Mouse (Mus musculus): ENCODE data around the gene Utp18. TPM values are rescaled to one million over a fixed set of nuclear protein-coding genes. Genes with fewer than 3 reads are reported as not detected.
"Not testable (repeated sequence)": the region's sequence is repeated elsewhere in the genome, so short reads cannot be mapped to it uniquely, and the experiment has no call there.

Utp18 gene
- total RNA-seq (2021): 10 to 100 TPM; 18.5 to 19.3 TPM
- long read RNA-seq, experiment 1, transcript Utp18-201 (14 exons, 2,613 nt): major isoform, 16 of 22 reads
- long read RNA-seq, experiment 1, partial matches to known transcripts: 5 of 22 reads
- long read RNA-seq, experiment 1, other reads (novel, unspliced or antisense): 1 of 22 reads
- long read RNA-seq, experiment 2, transcript Utp18-201 (14 exons, 2,613 nt): major isoform, 46 of 53 reads
- long read RNA-seq, experiment 2, partial matches to known transcripts: 2 of 53 reads
- long read RNA-seq, experiment 2, other reads (novel, unspliced or antisense): 5 of 53 reads

DNA sequence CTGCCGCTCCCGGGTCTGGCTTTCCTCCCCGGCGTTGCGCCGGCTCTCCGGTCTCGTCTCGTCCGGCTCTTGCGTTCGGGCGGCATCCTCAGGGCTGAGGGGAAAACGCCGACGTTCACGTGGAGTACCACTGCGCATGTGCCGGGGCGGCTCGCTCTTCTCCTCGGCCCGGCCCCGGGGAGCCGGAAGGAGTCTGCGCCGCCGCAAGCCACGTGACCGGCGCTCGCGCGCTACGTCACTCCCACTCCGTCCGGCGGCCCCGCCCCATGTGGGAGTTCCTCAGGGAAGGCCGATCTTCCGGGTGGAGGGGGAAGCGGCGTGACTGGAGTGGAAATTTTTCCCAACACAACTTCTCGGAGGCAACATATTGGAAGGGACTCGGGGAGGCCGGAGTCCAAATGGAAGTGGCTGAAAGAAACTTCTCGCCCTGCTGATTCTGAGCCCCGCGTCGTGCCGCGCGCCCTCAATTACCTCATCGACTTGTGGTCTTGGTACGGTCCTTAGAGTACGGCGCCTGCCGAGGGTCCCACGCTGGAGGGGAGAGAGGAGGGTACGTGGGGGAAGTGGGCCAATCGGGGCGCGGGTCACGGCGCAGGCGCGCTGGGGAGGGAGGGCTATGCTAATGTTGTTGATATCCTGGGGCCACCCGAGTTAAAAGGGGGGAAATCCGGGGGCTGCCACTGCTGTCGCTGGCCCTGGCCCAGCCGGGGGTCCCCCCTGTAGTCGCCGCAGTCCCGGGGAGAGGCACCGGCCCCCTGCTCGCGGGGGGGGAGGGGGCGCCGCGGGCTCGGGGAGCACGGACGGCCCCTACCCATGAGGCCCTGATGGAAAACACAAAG lies at the start of gene Utp18, which contains the start of gene Mbtd1:
Gene Utp18 (minus strand): TSS at position 195 of the 839 bp plus-strand sequence.
Gene Mbtd1 (plus strand): TSS at position 281 of the 839 bp plus-strand sequence.
- DNase-seq (ENCODE audit: low spot score in 2 of 2): peak; percentile 95 to 97

DNA sequence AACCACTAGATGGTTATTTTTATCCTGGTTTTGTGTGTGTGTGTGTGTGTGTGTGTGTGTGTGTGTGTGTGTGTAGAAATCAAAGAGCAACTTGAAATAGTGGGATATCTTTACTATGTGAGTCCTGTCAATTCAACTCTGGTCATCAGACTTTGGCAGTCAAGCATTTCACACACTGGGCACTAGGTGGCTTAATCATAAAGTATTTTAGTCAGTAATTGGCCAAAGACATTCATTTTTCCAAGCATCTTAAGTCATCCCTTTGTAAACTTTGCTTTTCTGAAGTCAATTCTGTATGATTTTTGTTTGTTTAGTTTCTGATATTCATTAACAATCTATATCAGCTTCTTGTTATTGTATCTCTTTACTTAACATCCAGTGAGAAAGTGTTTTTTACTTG lies 43.5 kb upstream of the Utp18 start:
- DNase-seq (ENCODE audit: low spot score in 2 of 2): no peak

DNA sequence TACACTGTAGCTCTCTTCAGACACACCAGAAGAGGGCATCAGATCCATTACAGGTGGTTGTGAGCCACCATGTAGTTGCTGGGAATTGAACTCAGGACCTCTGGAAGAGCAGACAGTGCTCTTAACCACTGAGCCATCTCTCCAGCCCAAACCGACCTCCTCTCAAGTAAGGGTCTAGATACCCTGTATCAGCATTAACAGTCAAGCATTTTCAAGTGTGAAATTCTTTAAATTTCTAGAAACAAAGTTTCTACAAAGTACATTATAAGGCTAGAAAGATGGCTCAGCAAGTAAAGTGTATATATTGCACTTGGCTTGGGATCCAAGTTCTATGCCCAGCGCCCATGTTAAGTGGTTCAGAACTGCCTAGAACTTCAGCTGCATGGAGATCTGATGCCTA lies 29.5 kb upstream of the Utp18 start:
- not testable (repeated sequence) for DNase-seq (ENCODE audit: low spot score in 2 of 2)

DNA sequence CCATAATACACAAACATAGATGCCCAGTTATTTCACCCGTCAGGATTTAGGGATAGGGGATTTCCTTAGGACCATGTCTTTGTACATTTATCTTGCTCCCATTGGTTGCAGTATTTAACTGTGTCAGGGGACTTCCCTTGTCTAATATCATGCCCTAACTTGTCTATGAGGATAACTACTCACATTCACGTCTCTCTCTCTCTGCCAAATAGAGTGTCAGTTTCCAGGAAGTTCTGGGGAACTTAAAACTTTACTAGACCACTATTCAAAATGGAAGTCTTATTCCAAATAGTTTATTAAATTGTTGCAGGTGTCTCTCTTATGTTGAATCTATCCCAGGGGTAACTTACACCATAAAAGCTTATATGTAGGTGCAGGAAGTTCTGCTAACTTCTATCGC lies 26.0 kb upstream of the Utp18 start:
- DNase-seq (ENCODE audit: low spot score in 2 of 2): no peak

DNA sequence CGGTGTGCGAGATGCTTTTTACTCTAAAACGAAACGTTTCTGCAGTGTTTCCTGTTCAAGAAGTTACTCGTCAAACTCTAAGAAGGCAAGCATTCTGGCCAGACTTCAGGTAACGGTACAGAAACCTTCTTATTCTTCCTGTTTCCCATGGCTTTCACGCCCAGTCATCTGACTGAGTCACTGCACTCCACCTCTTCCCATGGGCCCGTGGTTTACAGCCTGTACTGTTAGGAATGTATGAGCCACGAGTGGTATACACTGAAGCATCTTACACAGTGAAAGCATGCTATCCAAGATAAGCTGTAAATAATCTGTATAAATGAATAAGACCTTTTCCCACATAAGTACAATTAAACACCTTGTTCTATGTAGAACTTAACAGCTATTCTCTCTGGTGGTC lies 23.3 kb upstream of the Utp18 start:
- DNase-seq (ENCODE audit: low spot score in 2 of 2): no peak

DNA sequence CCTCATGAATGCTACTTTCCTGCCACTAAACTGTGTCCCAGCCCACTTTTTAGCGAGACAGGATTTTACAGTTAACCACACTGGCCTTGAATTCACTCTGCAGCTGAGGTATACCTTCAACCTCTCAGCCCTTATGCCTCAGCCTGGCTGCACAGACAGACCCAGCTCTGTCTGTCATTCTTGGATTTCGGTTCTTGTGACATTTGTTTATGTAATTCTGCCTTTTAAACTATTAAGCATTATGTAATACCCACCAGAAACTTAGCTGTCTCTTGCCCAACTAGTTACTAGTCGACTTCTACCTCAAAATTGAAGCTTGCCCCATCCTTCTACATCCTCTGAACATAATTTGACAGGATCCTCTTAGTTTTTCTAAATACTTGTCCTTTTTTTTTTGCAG lies 22.3 kb upstream of the Utp18 start:
- DNase-seq (ENCODE audit: low spot score in 2 of 2): no peak

DNA sequence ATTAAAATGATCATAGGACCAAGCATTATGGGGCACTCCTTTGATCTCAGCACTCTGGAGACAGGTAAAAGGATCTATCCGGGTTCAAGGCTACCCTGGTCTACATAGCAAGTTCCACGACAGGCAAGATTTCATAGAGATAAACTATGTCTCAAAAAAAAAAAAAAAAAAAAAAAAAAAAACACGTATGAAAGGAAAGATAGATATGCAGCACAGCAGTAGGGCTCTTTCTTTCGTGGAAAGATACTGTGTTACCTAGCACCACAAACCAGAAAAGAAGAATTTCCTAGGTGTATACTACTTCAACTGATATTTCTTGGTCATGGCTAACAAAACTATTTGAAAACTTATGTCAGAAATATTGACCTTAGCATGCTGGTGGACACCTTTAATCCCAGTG lies 21.3 kb upstream of the Utp18 start:
- no peak for DNase-seq (ENCODE audit: low spot score in 2 of 2)

DNA sequence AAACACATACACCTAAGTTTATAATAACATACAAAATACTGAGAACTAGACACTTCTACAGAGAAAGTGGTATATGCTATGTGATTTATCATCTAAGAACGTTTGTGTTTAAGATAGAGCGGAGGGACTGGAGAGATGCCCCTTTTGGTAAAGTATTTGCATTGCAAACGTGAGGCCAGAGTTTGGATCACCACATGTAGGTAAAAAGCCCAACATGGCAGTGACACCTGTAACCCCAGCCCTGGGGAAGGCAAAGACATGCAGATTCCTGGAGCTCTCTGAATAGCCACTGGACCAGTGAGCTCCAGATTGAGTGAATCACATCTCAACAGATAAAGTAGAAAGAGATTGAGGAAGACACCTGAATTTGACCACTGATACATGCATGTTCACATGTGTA lies 12.2 kb upstream of the Utp18 start:
- no peak for DNase-seq (ENCODE audit: low spot score in 2 of 2)

DNA sequence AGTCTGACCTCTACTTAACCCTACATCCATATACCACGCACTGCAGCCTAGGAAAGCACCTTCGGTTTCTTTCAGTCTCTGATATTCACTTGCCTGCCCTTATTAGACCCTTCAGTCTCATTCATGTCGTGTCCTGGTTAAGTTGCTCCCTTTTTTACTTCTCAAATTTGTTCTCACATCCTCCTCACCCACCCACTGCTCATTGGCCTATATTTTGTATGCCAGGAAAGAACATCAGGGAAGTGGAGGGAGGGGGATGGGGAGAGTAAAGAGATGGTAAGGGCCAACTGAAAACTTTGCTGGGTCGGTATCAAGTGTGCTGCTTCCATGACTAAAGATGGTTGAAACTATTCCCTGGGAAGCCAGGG lies 1.5 kb upstream of the Utp18 start:
- no peak for DNase-seq (ENCODE audit: low spot score in 2 of 2)

DNA sequence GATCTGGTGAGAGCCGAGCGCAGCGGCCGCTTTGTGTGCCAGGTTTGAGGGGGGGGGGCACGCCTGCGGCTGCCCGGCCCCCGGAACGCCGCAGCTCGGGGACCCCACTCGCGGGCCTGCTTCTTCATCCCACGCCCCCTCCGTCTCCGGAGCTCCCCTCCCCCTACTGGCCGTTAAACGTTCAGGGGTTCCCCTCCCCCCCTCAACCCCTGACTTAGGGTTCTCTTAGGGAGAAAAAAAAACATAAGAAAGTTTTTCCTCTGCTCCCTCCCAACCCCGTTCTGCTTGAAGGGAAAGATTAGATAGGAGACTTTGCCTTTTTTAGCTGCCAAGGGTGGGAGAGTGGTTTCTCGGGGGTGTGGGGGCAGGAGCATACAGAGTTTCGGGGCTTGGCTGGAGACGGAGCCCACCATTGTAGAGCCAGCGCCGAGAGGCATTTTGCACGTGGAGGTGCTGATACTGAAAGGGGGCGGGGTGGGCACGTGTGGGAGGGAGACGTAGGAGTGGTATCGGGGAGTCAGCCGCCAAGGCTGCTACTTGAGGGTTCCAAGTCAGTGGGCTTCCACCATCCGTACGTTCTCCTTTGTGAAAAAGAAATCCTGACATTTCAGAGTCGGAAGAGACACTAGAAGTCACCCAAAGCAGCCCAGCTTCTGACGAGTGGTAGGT lies 979 bp upstream of the Utp18 start:
- peak in 1 of 2 experiments; percentile 4 for DNase-seq (ENCODE audit: low spot score in 2 of 2)

DNA sequence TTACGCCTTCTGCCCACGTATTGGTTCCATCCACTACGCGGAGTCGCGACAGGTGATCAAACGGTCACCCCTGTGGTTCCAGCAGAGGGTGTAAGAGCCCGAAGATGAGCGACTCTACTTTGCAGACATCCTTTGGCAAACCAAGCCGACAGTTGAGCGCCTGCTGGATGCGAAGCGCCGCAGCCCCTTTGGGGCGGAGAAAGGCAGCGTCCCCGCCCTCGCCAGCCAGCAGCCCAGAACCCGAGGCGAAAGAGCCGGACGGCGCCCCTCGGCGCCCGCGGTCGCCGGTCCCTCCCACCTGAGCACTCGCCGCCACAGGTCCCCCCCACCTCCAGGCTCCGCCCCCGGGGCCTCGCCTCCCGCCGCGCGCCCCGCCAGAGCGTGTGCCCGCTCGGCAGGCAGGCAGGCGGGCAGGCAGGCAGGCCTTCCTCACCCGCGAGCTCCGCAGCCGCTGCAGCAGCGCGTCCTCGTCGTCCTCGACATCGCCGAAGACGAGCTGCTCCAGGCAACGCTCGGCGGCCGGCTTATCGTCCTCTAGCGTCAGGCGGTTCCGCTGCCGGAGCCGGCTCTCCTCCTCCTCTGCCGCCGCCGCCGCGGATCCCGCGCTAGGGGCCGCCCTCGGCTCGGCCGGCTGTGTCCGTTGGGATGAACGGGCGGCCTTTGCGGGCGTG lies 530 bp downstream of the Utp18 start:
- DNase-seq (ENCODE audit: low spot score in 2 of 2): peak; percentile 15 to 26

DNA sequence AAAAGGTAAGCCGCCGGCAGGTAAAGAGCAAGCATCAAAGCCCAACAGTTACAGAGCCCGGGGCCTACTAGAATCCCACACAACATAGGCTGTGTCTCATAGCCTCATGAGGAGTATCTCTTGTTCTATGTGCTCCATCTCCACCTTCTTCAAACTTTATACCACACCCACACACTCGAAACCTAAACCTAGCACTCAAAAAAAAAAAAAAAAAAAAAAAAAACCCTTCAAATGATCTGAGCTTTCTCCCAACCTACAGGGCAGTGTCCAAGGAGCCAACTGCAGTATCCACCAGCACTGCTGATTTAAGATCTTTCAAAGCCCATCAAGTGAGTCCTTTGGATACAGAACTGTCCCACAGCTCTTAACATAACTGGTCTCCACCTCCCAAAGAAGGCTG lies 1.5 kb downstream of the Utp18 start:
- no peak for DNase-seq (ENCODE audit: low spot score in 2 of 2)

DNA sequence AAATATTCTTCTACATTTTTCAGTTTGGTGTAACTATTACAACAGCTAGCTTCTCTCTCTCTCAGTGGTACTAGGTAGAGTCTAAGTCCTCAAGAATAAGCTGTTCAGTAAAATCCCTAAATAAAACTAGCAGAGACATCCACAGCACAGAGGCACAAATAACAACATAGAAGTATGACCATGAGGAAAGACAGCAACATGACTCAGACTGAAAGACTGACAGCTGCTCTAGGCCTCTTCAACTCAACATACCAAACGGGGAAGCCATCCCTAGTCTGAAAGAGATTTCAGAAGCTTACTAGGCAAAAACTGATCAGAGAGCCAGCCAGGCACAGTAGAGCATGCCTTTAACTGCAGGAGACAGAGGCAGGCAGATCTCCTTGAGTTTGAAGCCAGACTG lies 22.9 kb downstream of the Utp18 start:
- DNase-seq (ENCODE audit: low spot score in 2 of 2): no peak

DNA sequence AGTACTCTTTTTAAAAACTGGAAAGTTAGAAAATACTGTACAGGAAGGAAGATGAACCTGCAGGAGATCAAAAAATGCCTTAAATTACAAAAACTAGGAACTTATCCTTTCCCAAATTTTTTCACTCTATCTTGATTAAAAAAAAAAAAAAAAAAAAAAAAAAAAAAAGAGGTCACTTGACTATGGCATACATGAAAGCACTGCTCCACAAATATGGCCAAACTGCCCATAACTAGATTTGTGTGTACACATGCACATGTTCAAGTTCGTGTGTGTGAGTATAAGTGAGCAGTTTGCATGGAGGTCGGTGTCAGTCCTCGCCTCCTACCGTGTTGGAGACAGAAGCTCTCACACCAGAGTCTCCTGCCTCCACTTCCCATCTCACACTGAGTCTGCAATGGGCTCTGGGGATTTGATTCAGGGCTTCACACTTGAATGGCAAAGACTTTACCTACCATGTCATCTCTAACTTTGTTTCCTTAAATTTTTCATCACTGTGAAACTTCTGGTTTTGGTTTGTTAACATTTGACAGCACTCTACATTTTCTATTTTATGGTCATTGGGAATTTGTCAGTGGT lies 23.4 kb downstream of the Utp18 start:
- DNase-seq (ENCODE audit: low spot score in 2 of 2): no peak

DNA sequence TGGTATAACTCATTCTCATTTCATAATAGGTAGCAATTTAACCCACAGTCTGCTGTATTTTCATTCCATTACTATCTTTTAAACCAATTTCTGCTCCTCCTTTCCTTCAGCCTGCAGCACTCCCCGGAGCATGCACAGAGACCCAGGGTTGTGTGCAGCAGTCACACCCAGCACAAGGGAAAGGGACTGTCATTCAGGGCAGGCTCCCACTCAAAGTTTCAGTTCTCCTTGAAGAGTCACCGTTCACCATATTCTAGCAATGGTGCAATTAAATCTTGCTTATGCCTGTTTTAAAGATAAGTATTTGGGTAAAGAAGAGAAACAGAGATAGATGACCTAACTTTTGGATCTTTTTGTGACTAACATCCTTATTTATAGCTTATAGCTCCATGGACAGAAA lies 24.4 kb downstream of the Utp18 start:
- DNase-seq (ENCODE audit: low spot score in 2 of 2): no peak

DNA sequence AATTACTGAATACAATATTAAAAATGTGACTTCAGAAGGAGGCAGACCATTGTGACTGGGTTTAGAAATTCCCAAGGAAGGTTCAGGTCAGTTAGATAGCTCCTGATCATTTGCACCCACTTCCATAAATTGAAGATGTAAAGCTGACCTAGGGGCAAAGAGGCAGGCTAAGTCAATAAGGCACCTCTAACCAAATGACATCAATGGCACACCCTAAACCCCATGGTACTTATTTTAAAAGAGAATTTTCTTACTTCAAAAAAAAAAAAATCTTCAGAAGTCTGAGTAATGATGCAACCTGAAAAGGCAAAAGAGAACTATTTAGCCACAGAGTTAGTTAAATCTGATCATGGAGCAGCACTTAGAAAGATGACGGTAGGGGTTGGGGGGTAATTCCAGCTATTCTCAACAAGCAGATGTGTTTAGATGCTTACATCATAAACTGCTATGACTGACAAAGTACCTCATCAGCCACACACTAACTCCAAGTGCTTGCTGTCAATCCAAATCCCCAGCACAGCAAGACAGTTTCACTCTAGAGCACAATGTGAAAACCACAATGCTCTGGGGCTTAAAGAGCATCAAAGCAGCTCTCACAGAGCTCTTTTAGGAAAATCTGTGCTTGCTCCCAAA lies 24.9 kb downstream of the Utp18 start:
- DNase-seq (ENCODE audit: low spot score in 2 of 2): no peak

DNA sequence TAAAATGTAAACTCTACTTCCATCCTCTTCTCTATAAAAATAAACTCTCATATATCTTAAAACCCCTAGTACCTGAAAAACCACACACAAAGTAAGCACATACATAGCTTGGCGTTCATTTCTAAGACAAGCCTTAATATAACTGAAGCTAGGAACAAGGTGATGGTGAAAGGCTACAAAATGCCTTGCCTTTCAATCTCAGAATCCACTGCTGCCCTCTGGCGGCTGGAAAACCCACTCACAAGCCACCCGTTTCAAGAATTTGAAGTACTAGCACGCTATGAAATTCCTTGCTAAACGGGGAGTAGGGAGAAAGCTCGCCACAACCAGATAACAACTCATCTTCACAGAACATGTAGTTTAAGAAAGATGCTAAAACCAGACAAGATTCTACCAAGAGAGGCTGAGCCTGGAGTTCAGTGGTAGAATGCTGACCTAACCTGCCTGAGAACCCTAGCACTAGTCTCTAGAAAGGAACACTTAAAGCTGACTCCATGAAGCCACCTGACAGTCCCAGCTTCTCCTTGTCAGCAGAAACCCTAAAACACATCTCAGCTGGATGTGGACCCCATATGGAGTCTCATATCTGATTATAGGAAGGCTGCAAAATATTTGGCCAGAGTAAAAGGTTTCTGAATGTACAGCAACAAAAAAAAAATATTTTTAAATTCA lies 29.1 kb downstream of the Utp18 start:
- DNase-seq (ENCODE audit: low spot score in 2 of 2): peak; percentile 26 to 40

DNA sequence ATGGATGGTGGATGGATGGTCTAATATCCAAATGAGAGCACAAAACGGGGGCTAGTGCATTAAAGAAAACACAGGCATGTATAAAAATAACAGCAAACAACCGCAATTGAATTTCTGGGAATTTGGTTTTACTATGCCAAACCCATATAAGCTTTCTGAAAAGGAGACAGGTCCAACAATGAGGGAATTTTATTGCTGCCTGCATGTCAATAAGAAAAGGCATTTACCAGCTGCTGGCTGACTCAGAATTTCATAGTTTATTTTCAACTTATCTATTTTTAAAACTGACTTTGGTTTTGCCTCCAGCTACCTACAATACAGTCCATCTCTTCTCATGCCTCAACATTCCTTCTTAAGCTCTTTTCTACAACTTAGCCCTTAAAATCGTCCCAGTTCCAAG lies 33.0 kb downstream of the Utp18 start:
- DNase-seq (ENCODE audit: low spot score in 2 of 2): no peak

DNA sequence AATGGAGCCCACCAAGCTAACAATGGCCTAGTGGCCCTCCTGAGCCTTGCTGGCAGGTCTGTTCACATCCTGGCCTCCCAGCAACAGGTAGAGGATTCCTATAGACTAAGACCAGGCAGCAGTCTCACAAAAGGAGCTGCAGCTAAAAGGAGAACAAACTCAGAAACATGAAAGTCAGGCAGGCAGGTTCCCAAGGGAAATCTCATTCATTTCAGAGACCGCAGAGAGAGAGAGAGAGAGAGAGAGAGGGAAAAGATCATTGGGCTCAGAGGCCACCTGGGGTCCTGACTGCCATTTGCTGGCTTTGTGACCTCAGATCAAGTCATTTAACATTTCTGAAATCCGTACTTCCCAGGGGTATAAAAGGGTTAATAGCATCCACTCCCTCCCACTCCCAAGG lies 38.2 kb downstream of the Utp18 start:
- DNase-seq (ENCODE audit: low spot score in 2 of 2): no peak

DNA sequence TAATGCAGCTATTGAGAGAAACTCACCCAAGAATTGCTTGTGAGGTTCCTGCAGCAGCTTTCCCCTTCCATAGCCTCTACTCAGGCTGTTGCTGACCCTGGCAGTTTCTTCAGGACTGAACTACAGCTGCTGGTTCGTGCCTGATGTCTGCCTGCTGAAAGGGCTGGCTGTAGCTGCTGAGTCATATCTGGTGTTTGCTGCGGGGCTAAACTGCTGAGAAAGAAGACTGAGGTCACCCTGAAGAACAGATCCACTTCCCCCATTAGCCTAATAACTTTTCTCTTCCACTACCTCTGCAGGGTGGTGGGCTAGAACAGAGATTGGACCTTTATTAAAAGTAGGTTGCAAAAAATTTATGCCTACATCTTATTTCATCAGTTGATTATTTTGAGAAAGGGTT lies 49.8 kb downstream of the Utp18 start:
- no peak for DNase-seq (ENCODE audit: low spot score in 2 of 2)

Measured in adrenal gland, postnatal 4 days (tissue).